Mouse (Mus musculus): ENCODE data around the gene Cyb561d2.

- TF ChIP-seq CTCF (IDR thresholded peaks at IDR 0.05; ENCODE audit: extremely low read depth, insufficient read length, insufficient replicate concordance, low read depth, low read length) (no peak), POLR2A (IDR thresholded peaks at IDR 0.05; ENCODE audit: low read depth, low read length) (0 out of 2 replicates have a peak, but pooled peaks have one; percentile 10)
Observed at GRCm38 (mm10) chr9:107541474-107542351, at the start of gene Cyb561d2, which contains the start of gene Nprl2.
